Mouse (Mus musculus): ENCODE data around the gene Flt1.

DNA sequence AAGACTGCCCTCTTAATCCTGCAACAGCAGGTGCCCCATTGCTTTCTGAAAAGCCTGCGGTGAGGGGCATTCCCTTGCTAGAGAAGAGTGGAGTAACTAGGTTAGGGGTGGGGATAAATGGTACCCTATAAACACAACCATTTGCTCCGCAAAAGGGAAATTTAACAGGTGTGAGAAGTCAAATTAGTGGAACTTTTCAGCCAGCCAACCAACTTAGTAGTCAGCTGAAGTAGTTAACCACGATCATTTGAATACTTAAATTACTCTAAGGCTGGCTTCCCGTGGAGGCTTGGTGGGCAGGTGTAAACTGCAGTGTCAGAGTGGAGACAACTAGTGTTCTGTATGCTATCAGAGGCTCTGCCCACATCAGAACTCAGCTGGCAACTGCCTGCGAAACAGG, 28.6 kb downstream of the Flt1 start:
- no peak for TF ChIP-seq CTCF (IDR thresholded peaks at IDR 0.05; ENCODE audit: low read depth)
- TF ChIP-seq EP300 (optimal IDR thresholded peaks at IDR 0.05): no peak

All from stomach, postnatal 0 days (tissue).